Mouse (Mus musculus): ENCODE results near the gene Dolk.

The Dolk gene

DNA sequence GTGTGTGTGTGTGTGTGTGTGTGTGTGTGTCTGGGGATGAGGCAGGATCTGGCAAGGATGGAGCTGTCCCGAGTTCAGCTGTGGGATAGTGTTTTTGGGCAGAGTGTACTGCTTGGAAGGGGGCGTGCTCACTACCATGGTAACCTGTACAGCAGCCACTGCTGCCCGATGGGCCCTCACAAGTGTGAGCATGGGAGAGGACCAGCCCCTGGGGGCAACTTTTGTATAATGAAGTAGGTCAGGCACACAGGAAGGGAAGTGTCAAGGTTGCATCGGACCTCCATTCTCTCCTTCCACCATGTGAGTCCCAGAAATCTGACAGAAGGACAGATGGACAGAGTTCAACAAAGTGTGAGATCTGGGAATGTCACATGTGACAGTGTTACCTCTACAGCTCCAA is 38.5 kb downstream of the Dolk start:
- DNase-seq, result no peak

DNA sequence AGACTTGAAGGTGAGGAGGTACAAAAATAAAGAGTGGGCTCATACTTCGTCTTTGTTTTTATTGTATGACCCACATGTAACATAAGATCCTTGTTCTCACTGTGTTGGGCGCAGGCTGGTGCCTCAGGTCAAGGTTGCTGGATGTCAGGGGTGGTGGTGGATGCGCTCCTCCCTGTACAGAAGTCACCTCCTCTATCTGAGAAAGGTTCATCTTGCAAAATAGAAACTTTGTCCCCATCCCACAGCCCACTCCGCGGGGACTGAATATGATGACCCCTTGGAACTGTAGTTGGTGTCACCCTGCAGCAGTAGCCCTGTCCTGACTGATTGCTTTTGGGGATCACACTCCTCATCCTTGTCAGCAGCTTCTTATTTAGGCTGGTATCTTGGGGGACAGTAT is 39.1 kb downstream of the Dolk start:
- DNase-seq, result no peak

DNA sequence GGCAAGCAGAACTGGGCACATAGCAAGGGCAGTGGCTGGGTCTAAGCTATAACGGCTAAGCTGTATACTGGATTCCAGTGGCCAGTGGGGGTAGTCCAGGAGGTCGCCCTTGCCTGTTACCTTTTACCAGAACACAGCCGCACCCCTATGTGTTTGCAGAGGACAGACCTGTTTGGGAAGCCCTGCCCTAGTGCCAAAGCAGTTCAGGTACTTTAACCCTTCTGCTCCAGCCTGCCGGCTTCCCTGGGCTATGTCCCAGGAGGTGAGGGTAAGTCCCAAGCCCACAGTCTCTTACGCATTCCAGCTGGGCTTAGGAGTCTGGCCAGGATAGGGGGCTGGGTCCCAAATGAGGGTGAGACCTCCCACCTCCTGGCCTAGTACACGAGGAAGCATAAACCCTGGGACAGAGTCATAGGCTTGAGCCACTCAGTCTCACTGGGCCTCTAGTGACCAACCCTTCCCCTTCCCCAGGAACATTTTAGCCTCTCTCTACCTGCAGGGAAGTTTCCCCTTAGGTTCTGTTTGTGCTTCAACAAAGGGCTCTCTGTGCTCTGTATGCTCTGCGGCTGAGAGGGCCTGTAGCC is 41.4 kb downstream of the Dolk start:
- no peak for DNase-seq

DNA sequence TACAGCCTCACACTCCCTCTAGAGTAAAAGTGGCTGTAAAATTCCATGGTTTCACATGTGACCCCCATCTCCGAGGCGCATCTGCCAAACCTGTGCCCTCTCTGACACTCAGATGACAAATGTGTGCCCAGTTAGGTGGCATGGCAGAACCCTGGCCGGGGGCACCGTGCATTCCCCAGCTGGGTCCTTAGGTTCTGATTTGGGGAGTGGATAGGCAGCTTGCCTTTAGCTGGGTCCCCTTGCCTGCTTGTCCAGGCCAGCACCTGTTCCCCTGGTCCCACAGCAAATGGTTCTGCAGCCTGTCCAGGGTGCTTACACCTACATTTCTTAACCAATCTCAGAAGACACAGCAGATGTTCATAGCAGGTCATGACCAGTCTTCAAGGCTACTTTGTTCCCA is 42.7 kb downstream of the Dolk start:
- no peak for DNase-seq

DNA sequence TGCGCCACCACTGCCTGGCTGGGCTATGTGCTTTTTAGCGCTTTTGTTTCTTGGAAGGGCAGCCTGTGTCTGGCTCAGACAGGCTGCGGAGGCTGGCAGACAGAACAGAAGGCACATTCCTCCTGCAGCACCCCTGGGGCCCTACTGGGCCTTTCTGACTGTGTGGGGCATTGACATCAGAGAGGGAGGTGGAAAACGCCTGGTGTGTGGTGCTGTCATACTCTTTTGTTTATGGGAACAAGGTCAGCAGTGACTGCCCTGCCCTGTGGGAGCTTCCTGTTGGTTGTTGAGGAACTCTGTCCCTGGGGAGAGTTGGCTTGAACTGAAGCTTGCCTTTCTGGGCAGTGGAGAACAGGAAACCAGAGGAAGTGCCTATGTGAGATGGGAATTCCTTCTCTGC is 43.6 kb downstream of the Dolk start:
- no peak for DNase-seq

DNA sequence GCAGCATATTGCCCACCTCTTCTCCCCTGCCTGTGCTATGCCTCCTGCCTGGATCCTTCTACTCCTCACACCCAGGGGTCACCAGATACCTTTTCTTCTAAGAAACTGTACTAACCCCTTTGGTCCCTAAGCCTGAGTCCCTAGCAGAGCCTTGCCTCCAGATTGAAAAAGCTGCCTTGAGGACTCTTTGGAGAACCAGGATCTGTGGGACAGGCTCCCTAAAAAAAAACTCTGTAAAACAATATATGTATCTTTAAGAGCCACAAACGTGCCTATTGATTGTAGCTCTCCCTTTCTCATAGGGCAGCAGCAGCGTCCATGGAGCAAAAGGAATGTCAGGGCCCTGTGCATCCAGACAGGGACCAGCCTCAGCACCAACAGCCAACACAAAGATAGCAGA is 45.9 kb downstream of the Dolk start, which contains the start of gene Gm28035:
TSS of gene Gm28035 (plus strand) at position 301 of the 400 bp plus-strand sequence.
- no peak for DNase-seq

DNA sequence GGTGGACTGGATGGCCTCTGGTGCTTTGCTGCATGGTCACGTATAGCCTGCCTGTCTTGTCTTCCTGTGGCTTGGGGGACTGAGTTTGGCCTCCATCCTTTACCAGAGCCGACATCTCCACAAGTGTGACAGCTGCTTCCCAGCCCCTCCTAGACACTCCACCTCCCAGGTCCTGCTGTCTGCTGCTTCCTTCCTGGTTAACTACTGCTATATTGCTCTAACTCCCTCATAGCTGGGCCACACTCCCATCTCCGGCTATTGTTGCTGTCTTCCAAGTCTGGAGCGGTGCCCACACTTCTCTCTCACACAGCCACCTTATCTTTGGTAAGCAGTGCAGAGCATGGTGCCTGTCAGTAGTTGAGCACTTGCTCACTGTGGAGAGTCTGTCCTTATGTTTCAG is 46.4 kb downstream of the Dolk start:
- DNase-seq, result no peak

DNA sequence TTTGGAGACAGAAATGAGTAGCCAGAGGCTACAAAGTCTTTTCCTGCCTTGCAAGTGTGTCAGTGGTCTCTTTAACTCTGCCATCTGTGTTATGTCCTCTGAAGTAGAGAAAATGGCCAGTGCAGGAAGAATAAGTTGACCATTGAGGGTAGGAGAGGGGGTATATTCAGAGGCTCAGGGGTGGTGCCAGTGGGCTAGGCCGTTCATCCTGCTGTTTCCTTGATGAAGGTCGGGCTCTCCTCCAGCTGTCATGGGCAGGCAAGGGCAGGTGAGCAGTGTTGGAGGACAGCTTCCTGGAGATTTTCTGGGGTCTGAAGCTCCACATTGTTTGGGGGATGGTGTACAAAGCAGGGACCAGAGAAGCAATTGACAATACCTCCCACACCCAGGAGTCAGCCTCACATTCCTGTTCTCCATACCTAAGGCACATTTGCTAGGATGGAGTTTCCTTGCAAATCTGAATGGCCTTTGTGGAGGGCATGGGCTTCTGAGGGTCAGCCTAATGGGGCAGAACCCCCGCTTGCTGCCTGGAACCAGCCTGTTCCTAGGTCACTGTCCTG is 47.1 kb downstream of the Dolk start:
- no peak for DNase-seq

DNA sequence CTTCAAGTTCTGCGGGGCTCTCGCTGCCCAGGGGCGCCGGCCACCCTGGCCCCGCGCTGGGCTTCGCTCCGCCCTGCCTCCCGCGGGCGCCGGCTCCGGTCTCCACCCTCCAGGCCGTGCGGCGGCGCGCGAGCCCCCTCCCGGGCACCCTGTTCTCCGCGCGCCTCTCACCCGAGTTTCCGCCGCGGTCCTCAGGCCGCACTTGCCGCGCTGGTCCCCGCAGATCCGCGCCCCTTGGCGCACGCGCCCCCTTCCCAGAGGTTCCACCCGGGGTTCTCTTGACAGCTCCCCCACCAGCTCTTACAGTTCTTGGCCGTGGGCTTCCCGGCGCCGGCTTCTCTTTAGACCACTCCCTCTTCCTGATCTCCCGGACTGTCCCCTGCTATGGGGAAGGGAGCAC is 48.3 kb downstream of the Dolk start:
- DNase-seq, result peak; percentile 84

DNA sequence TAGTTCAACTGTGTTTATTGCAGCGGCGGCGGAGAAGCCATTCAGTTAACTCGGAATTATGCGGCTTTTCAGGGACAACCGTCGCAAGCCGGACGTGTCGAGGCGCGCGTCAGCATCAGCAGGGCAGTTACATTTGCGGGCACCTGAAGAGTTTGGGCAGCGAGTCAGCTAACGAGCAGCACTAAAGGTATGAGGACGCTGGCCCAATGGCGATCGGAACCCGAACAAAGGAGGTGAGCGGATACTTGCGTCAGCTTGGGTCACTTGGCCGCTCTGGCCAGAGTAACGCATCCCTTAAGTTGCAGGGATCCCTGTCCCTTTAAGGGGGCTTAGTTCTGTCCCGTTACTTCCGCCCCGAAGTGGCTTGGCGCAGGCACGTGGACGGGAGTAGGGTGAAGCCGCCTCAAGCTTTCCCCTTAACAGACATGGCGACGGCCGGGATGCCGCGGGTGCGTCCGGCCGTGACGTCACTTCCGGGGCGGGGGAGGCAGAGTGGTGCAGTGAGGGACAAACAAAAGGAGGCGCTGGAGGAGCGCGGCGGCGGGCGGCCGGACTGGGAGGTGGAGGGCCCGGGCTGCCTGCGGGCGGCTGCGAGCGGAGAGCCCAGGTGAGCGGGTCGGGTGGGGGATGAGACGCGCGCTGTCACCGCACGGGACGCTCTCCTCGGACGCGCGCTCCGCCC is 48.8 kb downstream of the Dolk start, which contains the start of gene Lrrc8a:
TSS of gene Lrrc8a (plus strand) at position 517 of the 682 bp plus-strand sequence.
- DNase-seq, result peak; percentile 100

DNA sequence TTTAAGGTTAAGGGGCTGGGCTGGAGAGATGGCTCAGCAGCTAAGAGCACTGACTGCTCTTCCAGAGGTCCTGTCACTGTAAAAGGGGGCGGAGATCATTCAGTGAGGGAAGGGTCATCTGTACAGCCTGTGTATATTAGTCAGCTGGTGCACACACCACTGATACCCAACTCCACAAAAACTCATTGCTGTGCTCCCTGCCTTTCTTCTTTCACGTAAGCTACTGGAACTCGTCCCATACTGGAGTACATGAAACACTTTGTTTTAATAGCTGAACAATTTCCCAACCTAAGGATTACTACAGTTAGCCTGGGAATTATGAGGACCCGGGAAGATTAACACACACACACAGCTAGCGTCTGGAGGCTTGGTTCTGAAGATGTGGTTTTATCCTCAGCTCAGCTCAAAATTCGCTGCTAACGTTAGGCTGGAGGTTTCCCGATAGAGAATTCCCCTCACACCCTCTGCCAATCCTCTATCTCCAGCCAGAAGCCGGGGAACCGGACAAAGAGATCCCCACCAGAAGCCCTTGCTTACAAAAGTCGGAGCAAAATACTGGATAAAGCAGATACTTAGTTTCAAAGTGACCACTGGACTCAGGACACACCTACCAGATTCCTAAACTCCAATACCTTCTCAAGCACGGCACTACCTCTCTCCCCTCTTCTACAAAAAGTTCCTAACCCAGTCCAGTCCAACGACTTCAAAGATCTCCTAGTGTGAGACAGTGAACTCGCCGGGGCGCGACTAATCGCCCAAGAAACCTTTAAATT is 49.5 kb downstream of the Dolk start:
- no peak for DNase-seq

DNA sequence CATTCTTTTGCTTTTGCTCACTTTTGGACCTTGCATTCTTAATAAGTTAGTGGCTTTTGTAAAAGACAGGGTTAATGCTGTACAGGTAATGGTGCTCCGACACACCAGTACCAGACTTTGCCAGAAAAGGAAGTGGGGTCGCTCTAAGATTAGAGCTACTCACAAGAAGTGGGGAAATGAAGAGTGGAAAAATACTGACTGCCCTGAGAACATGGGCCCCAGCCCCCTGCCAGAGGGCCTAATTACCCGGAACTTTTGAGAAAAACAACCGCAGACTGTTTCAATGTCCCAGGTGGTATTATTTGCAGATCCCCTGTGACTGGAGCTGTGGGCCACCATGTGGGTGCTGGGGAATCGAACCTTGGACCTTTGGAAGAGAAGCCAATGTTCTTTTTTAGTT is 50.5 kb downstream of the Dolk start:
- DNase-seq, result no peak
